Mouse (Mus musculus): Measurements from ENCODE around the gene Phf20. TPM values are rescaled to one million over a fixed set of nuclear protein-coding genes. Genes with fewer than 3 reads are reported as not detected.

Phf20 gene
- 49.8 and 51.8 TPM in 2 replicates for polyA plus RNA-seq (2021; fragmentation: Nextera tagmentation)
- long read RNA-seq, experiment 1, full-length matches to known transcripts = 4 of 155 reads
- long read RNA-seq, experiment 1, partial matches to known transcripts = 107 of 155 reads
- long read RNA-seq, experiment 1, other reads (novel, unspliced or antisense) = 44 of 155 reads
- long read RNA-seq, experiment 2, partial matches to known transcripts = 89 of 119 reads
- long read RNA-seq, experiment 2, other reads (novel, unspliced or antisense) = 30 of 119 reads

DNA sequence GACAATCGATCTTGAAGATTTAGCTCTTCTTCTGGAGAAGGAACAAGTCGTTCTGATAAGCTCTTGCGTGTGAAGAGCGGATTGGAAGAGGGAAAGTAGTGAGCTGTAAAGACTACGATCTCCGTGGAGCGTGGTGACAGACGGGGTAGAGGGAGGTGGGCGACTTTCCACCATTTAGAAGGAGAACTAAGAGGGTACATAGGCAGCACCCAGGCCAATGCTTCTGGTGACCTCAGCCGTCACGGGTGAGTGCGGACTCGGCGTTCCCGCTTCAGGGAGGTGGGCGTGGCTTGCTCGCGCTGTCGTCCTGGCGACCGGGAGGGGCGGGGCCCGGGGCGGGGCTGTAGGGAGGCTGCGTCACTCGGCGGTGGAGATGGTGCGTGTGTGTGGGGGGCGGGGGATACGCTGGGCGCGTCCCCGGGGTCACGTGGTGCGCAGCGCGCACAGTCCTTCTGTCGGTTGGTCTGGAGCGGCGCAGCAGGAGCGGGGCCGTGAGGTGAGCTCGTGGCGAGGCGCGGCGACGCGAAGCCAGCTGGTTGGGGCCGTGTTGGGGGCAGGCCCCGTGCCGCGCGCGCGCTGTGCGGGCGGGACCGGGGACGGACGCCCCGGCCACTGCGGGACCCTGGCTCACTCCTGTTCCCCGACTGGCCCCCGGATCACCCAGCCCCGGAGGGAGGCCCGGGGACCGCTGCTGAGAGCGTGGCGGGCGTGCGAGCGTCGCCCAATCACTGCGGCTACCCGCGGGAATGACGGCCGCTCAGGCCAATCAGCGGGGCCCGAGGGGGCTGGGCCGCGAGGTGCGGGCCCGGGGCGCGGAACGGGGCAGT lies at the start of gene Phf20:
Gene Phf20 (plus strand): TSS at position 165 of the 827 bp plus-strand sequence.

DNA sequence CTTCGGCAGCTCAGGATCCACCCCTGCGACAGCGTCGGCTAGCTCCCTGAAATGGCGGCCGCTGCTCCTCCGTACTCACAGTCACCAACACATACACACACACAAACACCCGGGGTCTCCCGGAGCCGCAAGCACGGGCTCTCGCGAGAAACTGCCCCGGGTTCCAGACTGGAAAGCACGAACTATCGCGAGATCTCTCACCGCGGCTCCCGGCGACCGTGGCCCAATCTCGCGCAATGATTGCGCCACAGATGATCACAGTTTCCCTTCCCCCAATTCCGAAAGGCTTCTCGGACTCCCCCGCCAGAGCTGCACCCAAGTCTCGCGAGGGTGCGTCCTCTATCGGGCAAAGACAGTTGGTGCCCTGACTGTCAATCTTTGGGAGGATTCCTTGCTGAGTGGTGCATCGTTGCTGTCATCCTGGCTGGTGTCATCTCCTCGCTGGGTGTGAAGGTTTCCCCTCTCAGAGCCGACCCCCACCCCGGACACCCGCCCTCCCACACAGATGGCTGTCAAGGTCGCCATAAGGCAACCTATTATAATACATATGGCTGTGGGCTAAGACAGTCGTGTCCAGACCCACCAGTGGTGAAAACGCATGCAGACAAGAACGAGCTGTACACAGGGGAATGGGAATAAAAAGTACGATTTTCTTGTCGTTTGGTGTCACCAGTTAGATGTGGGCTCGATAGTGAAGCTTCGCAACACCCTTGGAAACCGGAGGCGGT lies 16.0 kb upstream of the Phf20 start, which contains the start of gene Rbm39:
Gene Rbm39 (minus strand): TSS at position 145 of the 728 bp plus-strand sequence.

DNA sequence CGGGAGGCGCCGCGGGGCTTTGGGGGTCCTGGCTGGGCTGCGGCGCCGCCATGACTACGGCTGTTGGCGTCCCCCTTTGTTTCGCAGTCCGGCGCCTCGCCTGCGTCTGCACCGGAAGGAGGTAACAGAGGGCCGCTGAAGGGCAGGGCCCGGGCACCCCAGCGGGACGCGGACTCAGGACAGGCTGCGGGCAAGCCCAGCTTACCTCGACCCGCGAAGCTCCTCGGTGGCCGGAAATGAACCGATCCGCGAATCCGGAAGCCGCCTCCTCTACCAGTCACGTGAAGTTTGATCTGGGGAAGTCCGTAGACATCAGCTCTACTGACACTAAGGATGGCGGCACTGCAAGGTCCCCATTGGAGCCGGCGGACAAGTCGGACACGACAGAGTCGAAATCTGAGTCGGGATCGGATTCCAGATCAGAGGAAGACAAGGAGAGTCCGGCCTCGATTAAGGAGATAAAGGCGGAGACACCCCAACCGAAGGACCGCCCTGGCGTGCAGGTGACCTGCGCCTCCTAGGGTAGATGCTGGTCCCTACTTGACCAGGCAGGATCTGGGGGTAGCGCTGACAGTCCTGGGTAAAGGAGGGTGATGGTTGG lies 116.1 kb downstream of the Phf20 start, which contains the start of the genes Cnbd2 and Scand1:
Gene Cnbd2 (plus strand): TSS at position 3 of the 601 bp plus-strand sequence.
Gene Scand1 (minus strand): TSS at position 408 of the 601 bp plus-strand sequence.

Other genes starting within 250 kb of the Phf20 start
- 3.9 and 4.1 TPM in 2 replicates for gene Cep250, start 240.0 kb upstream of the Phf20 start, polyA plus RNA-seq (2021; fragmentation: Nextera tagmentation)
- 0.26 and 0.33 TPM in 2 replicates for gene 6430550D23Rik, start 188.5 kb upstream of the Phf20 start, polyA plus RNA-seq (2021; fragmentation: Nextera tagmentation)
- 363 and 436 TPM in 2 replicates for gene Ergic3, start 188.4 kb upstream of the Phf20 start, polyA plus RNA-seq (2021; fragmentation: Nextera tagmentation)
- not detected in 2 replicates for gene Fer1l4, start 143.5 kb upstream of the Phf20 start, polyA plus RNA-seq (2021; fragmentation: Nextera tagmentation)
- gene Spag4, start 131.3 kb upstream of the Phf20 start, polyA plus RNA-seq (2021; fragmentation: Nextera tagmentation) = 2.8 and 3.0 TPM in 2 replicates
- gene Cpne1, start 84.5 kb upstream of the Phf20 start, polyA plus RNA-seq (2021; fragmentation: Nextera tagmentation) = 9.6 and 13.1 TPM in 2 replicates
- 5.7 and 7.7 TPM in 2 replicates for gene Rbm12, start 84.5 kb upstream of the Phf20 start, polyA plus RNA-seq (2021; fragmentation: Nextera tagmentation)
- 5.1 and 5.2 TPM in 2 replicates for gene Gm28036, start 69.4 kb upstream of the Phf20 start, polyA plus RNA-seq (2021; fragmentation: Nextera tagmentation)
- gene Romo1, start 52.4 kb upstream of the Phf20 start, polyA plus RNA-seq (2021; fragmentation: Nextera tagmentation) = 495 and 586 TPM in 2 replicates
- 42.5 and 54.2 TPM in 2 replicates for gene Nfs1, start 52.3 kb upstream of the Phf20 start, polyA plus RNA-seq (2021; fragmentation: Nextera tagmentation)
- 190 and 225 TPM in 2 replicates for gene Rbm39, start 16.2 kb upstream of the Phf20 start, polyA plus RNA-seq (2021; fragmentation: Nextera tagmentation)
- 6.1 and 7.1 TPM in 2 replicates for gene Cnbd2, start 115.8 kb downstream of the Phf20 start, polyA plus RNA-seq (2021; fragmentation: Nextera tagmentation)
- gene Scand1, start 116.2 kb downstream of the Phf20 start, polyA plus RNA-seq (2021; fragmentation: Nextera tagmentation) = 107 and 133 TPM in 2 replicates
- 51.1 and 109 TPM in 2 replicates for gene Epb41l1, start 224.4 kb downstream of the Phf20 start, polyA plus RNA-seq (2021; fragmentation: Nextera tagmentation)

All from left cerebral cortex, adult 6 months (tissue).